Mouse (Mus musculus) hindbrain, embryonic 15.5 days (tissue): Measurements from ENCODE around the gene Scyl1. TPM values are rescaled to one million over a fixed set of nuclear protein-coding genes. Genes with fewer than 3 reads are reported as not detected.

Experiments used
- ATAC-seq: fragments of 200-750 bp; cut with Nextera tagmentation; 2 replicates; pipeline ENCODE4 v1.8.0; 2017; ENCODE audit warnings: low read depth, moderate number of reproducible peaks, moderate TSS enrichment; ENCODE audit not compliant: low FRiP score
- H3K27ac ChIP-seq: fragments of 300-500 bp; sonication (generic); replicated peaks from 2 replicates; pipeline ENCODE4 v1.5.1; 2015; ENCODE audit warnings: mild to moderate bottlenecking, inconsistent platforms
- H3K27me3 ChIP-seq: fragments of 300-500 bp; sonication (generic); 2 replicates; pipeline ENCODE4 v1.6.1; 2015; ENCODE audit warnings: control low read depth, inconsistent platforms
- H3K36me3 ChIP-seq: fragments of 300-500 bp; sonication (generic); 2 replicates; pipeline ENCODE4 v1.6.1; 2015; ENCODE audit warnings: control low read depth, inconsistent platforms
- H3K4me1 ChIP-seq: fragments of 300-500 bp; sonication (generic); replicated peaks from 2 replicates; pipeline ENCODE4 v1.6.1; 2015; ENCODE audit warnings: control low read depth, inconsistent platforms
- H3K4me2 ChIP-seq: fragments of 300-500 bp; sonication (generic); 2 replicates; pipeline ENCODE4 v1.6.1; 2015; ENCODE audit warnings: moderate library complexity, mild to moderate bottlenecking, inconsistent platforms
- H3K4me3 ChIP-seq: fragments of 300-500 bp; sonication (generic); 2 replicates; pipeline ENCODE4 v1.5.1; 2015; ENCODE audit warnings: mild to moderate bottlenecking, inconsistent platforms
- H3K9ac ChIP-seq: fragments of 300-500 bp; sonication (generic); 2 replicates; pipeline ENCODE4 v1.6.1; 2015; ENCODE audit warnings: inconsistent platforms
- H3K9me3 ChIP-seq: fragments of 300-500 bp; sonication (generic); 2 replicates; pipeline ENCODE4 v1.6.1; 2016; ENCODE audit warnings: control low read depth, inconsistent platforms
- whole genome bisulfite sequencing: fragments of 180-500 bp; shearing (Covaris S2); methylation state at CpG from one replicate; pipeline ENCODE4 v1.1.7; 2015; 5-methylcytosine and 5-hydroxymethylcytosine counted together
- polyA plus RNA-seq: library from polyadenylated mRNA; unstranded; fragments of >200 nt; fragmentation: Nextera tagmentation; extraction: Ambion mirVana; gene quantifications from 2 replicates; pipeline ENCODE4 v1.2.1, GENCODE M21; 2015

Scyl1 gene
- polyA plus RNA-seq, 1 experiment from 2014 or later: 92.6 TPM

- 73% methylated on average over 29 of the region's 29 CpGs for WGBS
- Histone ChIP-seq H3K27ac (no peak overlapping the region), H3K4me1 (peaks cover 56% of the 10 kb centered on the region), H3K9me3 (no peaks in the 10 kb centered on the region), H3K4me2 (peak overlapping the region; percentile 97), H3K36me3 (no peaks in the 10 kb centered on the region), H3K4me3 (peak overlapping the region; percentile 81), H3K9ac (peak overlapping the region; percentile 73), H3K27me3 (no peaks in the 10 kb centered on the region)
- no peak for ATAC-seq
Observed at GRCm38 (mm10) chr19:5730314-5731186, 40.7 kb downstream of the Scyl1 start.

- under 1% methylated on average over 37 of the region's 37 CpGs for WGBS
- H3K9ac ChIP-seq: peak within 1 kb of the TSS; percentile 94
- H3K4me3 ChIP-seq: peak within 1 kb of the TSS; percentile 81
- peak within 1 kb of the TSS; percentile 97 for H3K4me2 ChIP-seq
- ATAC-seq: peak; percentile 82
- no peaks in the 10 kb centered on the region for H3K36me3 ChIP-seq
- peak within 1 kb of the TSS; percentile 91 for H3K27ac ChIP-seq
- H3K9me3 ChIP-seq: no peaks in the 10 kb centered on the region
- H3K4me1 ChIP-seq: peaks cover 67% of the 10 kb centered on the region
- H3K27me3 ChIP-seq: no peaks in the 10 kb centered on the region
Observed at GRCm38 (mm10) chr19:5729444-5729815, 41.8 kb downstream of the Scyl1 start, which contains the start of gene Fam89b. Fam89b (minus strand) TSS chr19:5729653.

- peak overlapping the region; percentile 94 for H3K9ac ChIP-seq
- ATAC-seq: peak; percentile 7; the same call in 1 of the 2 replicates
- 4% methylated on average over 37 of the region's 37 CpGs for WGBS
- H3K9me3 ChIP-seq: no peaks in the 10 kb centered on the region
- H3K36me3 ChIP-seq: no peaks in the 10 kb centered on the region
- H3K4me2 ChIP-seq: peak overlapping the region; percentile 97
- H3K4me3 ChIP-seq: peak overlapping the region; percentile 81
- H3K27ac ChIP-seq: peak overlapping the region; percentile 91
- H3K4me1 ChIP-seq: peaks cover 68% of the 10 kb centered on the region
- no peaks in the 10 kb centered on the region for H3K27me3 ChIP-seq
Observed at GRCm38 (mm10) chr19:5728631-5729443, 42.4 kb downstream of the Scyl1 start.

GRCm38 (mm10) chr19:5727701-5728100, 43.5 kb downstream of the Scyl1 start:
- H3K4me1 ChIP-seq: peaks cover 68% of the 10 kb centered on the region
- H3K4me3 ChIP-seq: peak overlapping the region; percentile 81
- 0 out of 2 replicates have a peak, but pooled peaks cover 6% of the 10 kb centered on the region for H3K36me3 ChIP-seq
- H3K4me2 ChIP-seq: peak overlapping the region; percentile 97
- H3K27ac ChIP-seq: peak overlapping the region; percentile 91
- no peaks in the 10 kb centered on the region for H3K27me3 ChIP-seq
- ATAC-seq: no peak
- no peaks in the 10 kb centered on the region for H3K9me3 ChIP-seq
- peak overlapping the region; percentile 94 for H3K9ac ChIP-seq
- 4% methylated on average over 14 of the region's 14 CpGs for WGBS

- 0 out of 2 replicates have a peak, but pooled peaks cover 6% of the 10 kb centered on the region for H3K36me3 ChIP-seq
- no peaks in the 10 kb centered on the region for H3K9me3 ChIP-seq
- peak overlapping the region; percentile 53; the same call in 1 of the 2 replicates for H3K27ac ChIP-seq
- WGBS: 80% methylated on average over 15 of the region's 15 CpGs
- H3K9ac ChIP-seq: peak overlapping the region; percentile 94
- peak overlapping the region; percentile 81 for H3K4me3 ChIP-seq
- H3K4me2 ChIP-seq: peak overlapping the region; percentile 97
- peaks cover 68% of the 10 kb centered on the region for H3K4me1 ChIP-seq
- H3K27me3 ChIP-seq: no peaks in the 10 kb centered on the region
- ATAC-seq: no peak
Observed at GRCm38 (mm10) chr19:5726961-5727578, 44.1 kb downstream of the Scyl1 start.

DNA sequence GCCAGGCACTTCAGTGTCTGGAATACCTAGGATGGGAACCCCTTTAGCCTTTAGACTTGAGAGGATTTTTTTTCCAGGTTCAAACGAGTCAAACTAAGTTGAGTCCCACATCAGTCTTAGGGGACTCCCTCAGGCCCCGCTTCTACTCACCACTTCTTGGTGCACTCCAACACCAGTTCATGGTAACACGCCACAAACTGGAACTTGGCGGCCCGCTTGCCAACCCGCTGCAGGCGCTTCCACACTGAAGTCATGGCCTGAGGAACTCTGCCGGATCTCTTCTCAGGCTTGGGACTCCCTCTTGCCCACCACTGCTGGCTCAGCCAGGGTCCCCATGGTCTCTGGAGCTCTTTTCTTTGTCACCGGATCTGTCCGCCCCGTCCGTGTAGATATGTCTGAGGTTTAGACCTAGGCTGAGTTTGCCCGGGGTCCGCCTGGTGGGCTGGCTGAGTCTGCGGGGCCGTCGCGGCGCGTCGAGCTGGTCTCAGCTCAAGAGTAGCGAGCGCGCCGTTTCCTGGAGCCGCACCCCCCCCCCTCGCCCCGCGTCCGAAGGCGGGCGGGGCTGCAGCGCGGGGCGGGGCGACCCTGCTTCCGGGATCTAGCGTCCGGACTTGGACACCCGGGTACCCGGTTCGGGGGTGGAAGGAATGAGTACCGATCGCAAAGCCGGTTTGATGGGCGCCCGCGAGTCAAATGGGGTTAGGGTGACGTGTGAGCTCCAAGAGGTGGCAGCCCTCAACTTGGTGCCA, 45.3 kb downstream of the Scyl1 start, which contains the start of gene Ehbp1l1:
Gene Ehbp1l1, minus strand, starts transcription at position 551 of the 749 bp plus-strand sequence.
- WGBS: 12% methylated on average over 49 of the region's 49 CpGs

GRCm38 (mm10) chr19:5725029-5725707, 46.1 kb downstream of the Scyl1 start:
- 72% methylated on average over 12 of the region's 12 CpGs for WGBS
- H3K27ac ChIP-seq: 0 out of 2 replicates have a peak overlapping the region, but pooled peaks have one; percentile 3
- peaks cover 21% of the 10 kb centered on the region for H3K36me3 ChIP-seq
- no peak overlapping the region; the same call in 1 of the 2 replicates for H3K9ac ChIP-seq
- H3K4me3 ChIP-seq: peak overlapping the region; percentile 29
- H3K9me3 ChIP-seq: no peaks in the 10 kb centered on the region
- peak overlapping the region; percentile 97 for H3K4me2 ChIP-seq
- H3K27me3 ChIP-seq: no peaks in the 10 kb centered on the region
- ATAC-seq: no peak
- H3K4me1 ChIP-seq: peaks cover 51% of the 10 kb centered on the region

More for the DNA sequence above, 45.3 kb downstream of the Scyl1 start, which contains the start of gene Ehbp1l1:
- H3K36me3 ChIP-seq: peaks cover 13% of the 10 kb centered on the region
- peak within 1 kb of the TSS; percentile 94 for H3K9ac ChIP-seq
- no peaks in the 10 kb centered on the region for H3K9me3 ChIP-seq
- ATAC-seq: no peak
- H3K4me1 ChIP-seq: peaks cover 59% of the 10 kb centered on the region
- peak within 1 kb of the TSS; percentile 97 for H3K4me2 ChIP-seq
- peak within 1 kb of the TSS; percentile 81 for H3K4me3 ChIP-seq
- no peaks in the 10 kb centered on the region for H3K27me3 ChIP-seq
- H3K27ac ChIP-seq: peak within 1 kb of the TSS; percentile 53; the same call in 1 of the 2 replicates

DNA sequence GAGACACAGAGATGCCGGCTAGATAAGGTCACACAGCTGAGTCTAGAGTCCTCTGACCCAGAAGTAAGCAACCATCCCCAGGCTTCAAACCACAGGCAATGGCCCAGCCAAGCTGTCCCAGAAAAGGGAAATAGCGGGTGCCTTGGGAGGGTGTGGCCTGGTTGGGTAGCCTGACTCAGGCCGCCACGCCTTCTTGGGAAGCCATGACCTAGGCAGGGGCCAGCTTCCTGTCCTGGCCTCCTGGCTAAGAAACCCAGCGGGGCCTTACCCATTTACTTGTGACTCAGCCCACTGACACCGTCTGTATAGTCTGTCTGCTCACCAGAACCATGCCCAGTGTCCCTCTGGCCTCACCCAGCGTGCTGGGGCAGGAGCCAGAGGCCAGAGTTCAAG, 46.7 kb downstream of the Scyl1 start:
- Histone ChIP-seq H3K36me3 (peaks cover 27% of the 10 kb centered on the region), H3K27me3 (no peaks in the 10 kb centered on the region), H3K4me2 (peak overlapping the region; percentile 97), H3K4me1 (peaks cover 45% of the 10 kb centered on the region), H3K9ac (no peak overlapping the region; the same call in 1 of the 2 replicates), H3K27ac (0 out of 2 replicates have a peak overlapping the region, but pooled peaks have one; percentile 3), H3K4me3 (no peak overlapping the region), H3K9me3 (no peaks in the 10 kb centered on the region)
- ATAC-seq: no peak
- 75% methylated on average over 7 of the region's 7 CpGs for WGBS

GRCm38 (mm10) chr19:5723934-5724548, 47.2 kb downstream of the Scyl1 start:
- Histone ChIP-seq H3K36me3 (peaks cover 29% of the 10 kb centered on the region), H3K4me1 (peaks cover 44% of the 10 kb centered on the region), H3K9ac (no peak overlapping the region), H3K9me3 (no peaks in the 10 kb centered on the region), H3K27me3 (no peaks in the 10 kb centered on the region), H3K4me3 (no peak overlapping the region), H3K4me2 (peak overlapping the region; percentile 97; the same call in 1 of the 2 replicates), H3K27ac (no peak overlapping the region)
- 64% methylated on average over 4 of the region's 4 CpGs for WGBS
- ATAC-seq: no peak

DNA sequence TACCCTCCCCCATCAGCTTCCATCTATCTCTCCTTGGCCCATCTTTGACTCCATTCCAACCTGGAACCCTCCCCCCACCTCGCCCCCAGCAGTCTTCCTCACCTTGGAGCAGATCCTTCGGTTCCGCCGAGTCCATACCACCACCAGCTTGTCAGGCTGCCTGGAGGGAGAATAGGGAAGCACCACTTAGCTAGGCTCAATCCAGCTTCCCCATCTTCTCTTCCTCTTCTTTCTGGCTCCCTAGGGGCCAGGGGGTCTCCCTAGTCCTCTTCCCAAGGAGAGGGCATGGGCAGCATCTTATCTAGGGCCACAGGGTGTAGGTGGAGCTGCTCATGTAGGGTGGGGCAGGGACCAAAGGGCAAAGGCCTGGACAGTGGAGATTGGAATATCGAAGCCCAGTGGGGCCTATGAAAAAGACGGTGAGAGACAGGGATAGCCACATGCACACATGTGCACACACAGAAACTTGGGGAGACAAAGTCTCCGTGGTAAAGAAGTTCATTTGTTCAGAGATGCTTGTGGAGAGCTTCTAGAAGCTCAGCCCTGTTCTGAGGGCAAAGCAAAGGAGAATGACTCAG, 48.3 kb downstream of the Scyl1 start:
- Histone ChIP-seq H3K4me2 (no peak overlapping the region), H3K36me3 (peaks cover 38% of the 10 kb centered on the region), H3K9me3 (no peaks in the 10 kb centered on the region), H3K4me1 (peaks cover 35% of the 10 kb centered on the region), H3K27me3 (no peaks in the 10 kb centered on the region), H3K9ac (no peak overlapping the region), H3K4me3 (no peak overlapping the region), H3K27ac (no peak overlapping the region)
- WGBS: 92% methylated on average over 7 of the region's 7 CpGs
- no peak for ATAC-seq
